Mouse (Mus musculus) intestine, embryonic 16.5 days (tissue): ENCODE results near the gene Cldn34c4. TPM values are rescaled to one million over a fixed set of nuclear protein-coding genes. Genes with fewer than 3 reads are reported as not detected.

Experiments used
- ATAC-seq: fragments of 200-750 bp; cut with Nextera tagmentation; 2 replicates; pipeline ENCODE4 v1.8.0; 2017; ENCODE audit warnings: moderate TSS enrichment, moderate library complexity
- H3K27ac ChIP-seq: fragments of 300-500 bp; sonication (generic); 2 replicates; pipeline ENCODE4 v1.5.1; 2014; ENCODE audit warnings: mild to moderate bottlenecking, low read length
- H3K27me3 ChIP-seq: fragments of 300-500 bp; sonication (generic); replicated peaks from 2 replicates; pipeline ENCODE4 v1.6.1; 2014; ENCODE audit warnings: low read length, control low read depth, mixed read lengths; ENCODE audit not compliant: control insufficient read depth, insufficient read depth
- H3K36me3 ChIP-seq: fragments of 300-500 bp; sonication (generic); 2 replicates; pipeline ENCODE4 v1.6.1; 2014; ENCODE audit warnings: low read length, control low read depth; ENCODE audit not compliant: control insufficient read depth, insufficient read depth
- H3K4me1 ChIP-seq: fragments of 300-500 bp; sonication (generic); 2 replicates; pipeline ENCODE4 v1.6.1; 2014; ENCODE audit warnings: low read length, control low read depth, mixed read lengths; ENCODE audit not compliant: control insufficient read depth, insufficient read depth
- H3K4me2 ChIP-seq: fragments of 300-500 bp; sonication (generic); 2 replicates; pipeline ENCODE4 v1.6.1; 2014; ENCODE audit warnings: low read depth, low read length, control low read depth
- H3K4me3 ChIP-seq: fragments of 300-500 bp; sonication (generic); 2 replicates; pipeline ENCODE4 v1.5.1; 2014; ENCODE audit warnings: mild to moderate bottlenecking, low read length
- H3K9ac ChIP-seq: fragments of 300-500 bp; sonication (generic); 2 replicates; pipeline ENCODE4 v1.6.1; 2014; ENCODE audit warnings: low read depth, low read length
- H3K9me3 ChIP-seq: fragments of 300-500 bp; sonication (generic); 2 replicates; pipeline ENCODE4 v1.6.1; 2016; ENCODE audit warnings: low read length, control low read depth; ENCODE audit not compliant: control insufficient read depth
- WGBS: fragments of 180-500 bp; shearing (Covaris S2); extraction: QIAGEN DNeasy Blood & Tissue Kit; methylation state at CpG from one replicate; pipeline ENCODE4 v1.1.7; 2014; 5-methylcytosine and 5-hydroxymethylcytosine counted together
- polyA plus RNA-seq: library from polyadenylated mRNA; unstranded; fragments of >200 nt; fragmentation: Nextera tagmentation; extraction: Ambion mirVana; gene quantifications from 2 replicates; pipeline ENCODE4 v1.2.1, GENCODE M21; 2015

Cldn34c4 gene
- not detected in 2 replicates for polyA plus RNA-seq

GRCm38 (mm10) chrX:127736454-127736853, at the start of gene Cldn34c4:
Gene Cldn34c4, minus strand, starts transcription at chrX:127736554.
- no peaks in the 10 kb centered on the region for H3K4me1 ChIP-seq
- no peak within 1 kb of the TSS for H3K4me3 ChIP-seq
- H3K9ac ChIP-seq = no peak within 1 kb of the TSS
- WGBS = 62% methylated on average over 2 of the region's 2 CpGs
- H3K27ac ChIP-seq = no peak within 1 kb of the TSS
- ATAC-seq = no peak
- no peaks in the 10 kb centered on the region for H3K9me3 ChIP-seq
- H3K4me2 ChIP-seq = no peak within 1 kb of the TSS
- no peaks in the 10 kb centered on the region for H3K36me3 ChIP-seq
- H3K27me3 ChIP-seq = no peaks in the 10 kb centered on the region

DNA sequence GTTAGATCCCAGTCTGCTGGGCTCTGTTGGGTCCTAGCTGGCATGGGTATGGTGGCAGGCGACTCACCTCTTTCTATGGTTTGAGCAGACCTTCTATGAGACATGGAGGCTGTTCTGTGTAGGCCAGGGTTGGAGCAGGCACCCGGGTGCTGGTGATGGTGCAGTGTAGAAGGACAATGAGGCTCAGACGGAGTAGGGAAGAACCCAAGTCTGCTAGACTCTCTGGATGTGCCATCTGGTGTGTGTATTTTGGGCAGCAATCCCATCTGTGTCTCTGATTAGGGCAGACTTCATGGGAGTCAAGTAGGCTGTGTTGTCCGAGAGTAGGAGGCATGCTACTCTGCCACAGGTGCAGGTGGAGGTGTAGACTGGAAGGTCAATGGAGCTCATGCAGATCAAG, 10.7 kb upstream of the Cldn34c4 start:
- no peak overlapping the region for H3K4me2 ChIP-seq
- H3K4me3 ChIP-seq = no peak overlapping the region
- 78% methylated on average over 4 of the region's 4 CpGs for WGBS
- ATAC-seq = no peak
- no peaks in the 10 kb centered on the region for H3K4me1 ChIP-seq
- H3K27ac ChIP-seq = no peak overlapping the region
- H3K9me3 ChIP-seq = no peaks in the 10 kb centered on the region
- H3K9ac ChIP-seq = no peak overlapping the region
- H3K36me3 ChIP-seq = no peaks in the 10 kb centered on the region
- H3K27me3 ChIP-seq = no peaks in the 10 kb centered on the region
